Comparison of ENCODE assay signal across 8 mouse cellular contexts in the genomic region with DNA sequence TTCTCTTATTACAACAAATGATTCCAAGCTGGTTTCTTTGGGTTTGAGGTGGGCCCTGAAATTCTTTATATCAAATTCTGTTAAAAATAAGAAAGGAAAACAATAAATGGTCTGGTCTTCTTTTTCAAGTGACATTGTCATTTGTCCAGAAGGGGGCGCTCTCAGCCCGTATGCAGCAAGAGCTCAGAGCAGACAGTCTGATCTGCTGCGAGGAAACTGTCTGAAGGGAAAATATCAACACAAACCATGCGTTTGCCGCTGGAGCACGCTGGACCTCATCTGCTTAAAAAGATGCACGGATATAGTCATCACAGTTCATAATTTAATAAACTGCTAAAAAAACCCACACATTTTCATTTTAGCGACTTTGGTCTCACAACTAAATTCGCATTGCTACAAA.
DNase-seq lines count a peak whose midpoint lies in the region; ATAC-seq lines count a peak whose summit lies in the region.

No protein-coding gene starts in this region.

- H3K9ac ChIP-seq in hindbrain, embryonic 12.5 days: no peak overlapping the region

- DNase-seq in Muller cell, postnatal 12 days (ENCODE audit: inconsistent ontology term): peak; percentile 56
- peak; percentile 70 for DNase-seq in cerebellum, adult 8-10 months
- DNase-seq in frontal cortex, adult 2 months (ENCODE audit: extremely low spot score in 1 of 2, low spot score in 1 of 2): peak; percentile 80 to 97
- DNase-seq in layer of hippocampus, postnatal 14 days (ENCODE audit: low spot score in 2 of 2): peak; percentile 83 to 94
- peak; percentile 84 for DNase-seq in lung, postnatal 14 days
- DNase-seq in retina, embryonic 14.5 days (ENCODE audit: low spot score): peak; percentile 89
- peak; percentile 78 for DNase-seq in thymus, postnatal 4 days

- no peaks in the 10 kb centered on the region for H3K36me3 ChIP-seq in hindbrain, embryonic 12.5 days

- H3K9me3 ChIP-seq in hindbrain, embryonic 12.5 days (replicated peaks): no peaks in the 10 kb centered on the region

- peak overlapping the region; percentile 48 for H3K4me2 ChIP-seq in hindbrain, embryonic 12.5 days (replicated peaks)

- peak overlapping the region; percentile 24; the same call in 1 of the 2 replicates for H3K4me3 ChIP-seq in hindbrain, embryonic 12.5 days

- ATAC-seq in hindbrain, embryonic 12.5 days (ENCODE audit: low FRiP score): peak; percentile 94

- peaks cover 7% of the 10 kb centered on the region for H3K4me1 ChIP-seq in hindbrain, embryonic 12.5 days

- no peaks in the 10 kb centered on the region for H3K27me3 ChIP-seq in hindbrain, embryonic 12.5 days

- H3K27ac ChIP-seq in hindbrain, embryonic 12.5 days: 0 out of 2 replicates have a peak overlapping the region, but pooled peaks have one; percentile 6

- 13% methylated on average over 9 of the region's 9 CpGs for WGBS in hindbrain, embryonic 12.5 days

Comparison
In these comparisons a context has a peak if more than half of its experiments do, and no peak if none do; other contexts are left out.
1. Peak in every context shown above with its lines: DNase-seq, ATAC-seq, H3K4me3 ChIP-seq and H3K27ac ChIP-seq.